Mouse (Mus musculus): ENCODE results near the gene Shisa9. TPM values are rescaled to one million over a fixed set of nuclear protein-coding genes. Genes with fewer than 3 reads are reported as not detected.
A peak's percentile ranks its signal among the peaks of the same experiment; 100 is the strongest.
"Not testable (repeated sequence)": the region's sequence is repeated elsewhere in the genome, so short reads cannot be mapped to it uniquely, and the experiment has no call there.

The Shisa9 gene
- 12.4 and 13.0 TPM in 2 replicates for polyA plus RNA-seq (2015; fragmentation: Nextera tagmentation; extraction: Ambion mirVana)

GRCm38 (mm10) chr16:11983616-11984270 is at the start of gene Shisa9:
Shisa9 (plus strand) TSS chr16:11984113.
- no peaks in the 10 kb centered on the region; the same call in 1 of the 2 replicates for H3K27me3 ChIP-seq (replicated peaks; ENCODE audit: control insufficient read depth, insufficient read depth, low read length)
- WGBS = under 1% methylated on average over 42 of the region's 42 CpGs
- H3K9ac ChIP-seq (ENCODE audit: low read depth, low read length) = peak within 1 kb of the TSS; percentile 81
- H3K9me3 ChIP-seq (ENCODE audit: control insufficient read depth, low read length) = no peaks in the 10 kb centered on the region
- peaks cover 17% of the 10 kb centered on the region for H3K4me1 ChIP-seq (ENCODE audit: control insufficient read depth, insufficient read depth, low read depth, low read length)
- ATAC-seq = peak; percentile 82
- H3K4me3 ChIP-seq (ENCODE audit: low read length) = peak within 1 kb of the TSS; percentile 71
- H3K27ac ChIP-seq (ENCODE audit: low read depth, low read length) = peak within 1 kb of the TSS; percentile 75
- peak within 1 kb of the TSS; percentile 95 for H3K4me2 ChIP-seq (ENCODE audit: low read length)
- H3K36me3 ChIP-seq (ENCODE audit: control insufficient read depth, insufficient read depth, low read length) = no peaks in the 10 kb centered on the region

GRCm38 (mm10) chr16:11940477-11940876 is 43.4 kb upstream of the Shisa9 start:
- H3K4me3 ChIP-seq (ENCODE audit: low read length) = no peak overlapping the region
- no peak overlapping the region for H3K27ac ChIP-seq (ENCODE audit: low read depth, low read length)
- ATAC-seq = no peak
- no peaks in the 10 kb centered on the region for H3K27me3 ChIP-seq (replicated peaks; ENCODE audit: control insufficient read depth, insufficient read depth, low read length)
- no peak overlapping the region for H3K4me2 ChIP-seq (ENCODE audit: low read length)
- no peaks in the 10 kb centered on the region for H3K4me1 ChIP-seq (ENCODE audit: control insufficient read depth, insufficient read depth, low read depth, low read length)
- no peaks in the 10 kb centered on the region for H3K9me3 ChIP-seq (ENCODE audit: control insufficient read depth, low read length)
- H3K9ac ChIP-seq (ENCODE audit: low read depth, low read length) = no peak overlapping the region
- no peaks in the 10 kb centered on the region for H3K36me3 ChIP-seq (ENCODE audit: control insufficient read depth, insufficient read depth, low read length)

DNA sequence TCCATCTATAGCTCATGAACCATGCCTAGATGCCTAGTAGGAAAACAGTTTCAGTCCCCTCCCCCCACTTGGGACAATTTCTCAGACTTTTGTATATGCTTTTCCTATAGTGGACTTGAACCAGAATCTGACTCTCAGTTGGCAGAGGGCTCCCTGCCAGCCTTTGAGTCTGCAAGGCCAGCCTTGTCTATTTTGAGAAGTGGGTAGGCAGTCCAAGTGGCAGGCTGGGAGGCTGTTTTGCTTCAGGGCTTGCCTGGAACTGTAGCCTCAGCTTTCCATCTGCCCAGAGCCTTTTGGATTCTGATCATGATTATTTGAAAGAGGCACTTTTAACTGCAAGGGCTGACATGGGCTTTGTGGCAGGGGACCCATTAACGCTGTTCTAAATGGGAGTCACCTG is 23.2 kb upstream of the Shisa9 start:
- Histone ChIP-seq H3K9ac (ENCODE audit: low read depth, low read length) (no peak overlapping the region), H3K9me3 (ENCODE audit: control insufficient read depth, low read length) (no peaks in the 10 kb centered on the region), H3K4me1 (ENCODE audit: control insufficient read depth, insufficient read depth, low read depth, low read length) (no peaks in the 10 kb centered on the region), H3K36me3 (ENCODE audit: control insufficient read depth, insufficient read depth, low read length) (no peaks in the 10 kb centered on the region), H3K4me2 (ENCODE audit: low read length) (no peak overlapping the region), H3K27me3 (replicated peaks; ENCODE audit: control insufficient read depth, insufficient read depth, low read length) (no peaks in the 10 kb centered on the region), H3K27ac (ENCODE audit: low read depth, low read length) (no peak overlapping the region), H3K4me3 (ENCODE audit: low read length) (no peak overlapping the region)
- no peak for ATAC-seq
- 90% methylated on average over 1 of the region's 1 CpGs for WGBS

DNA sequence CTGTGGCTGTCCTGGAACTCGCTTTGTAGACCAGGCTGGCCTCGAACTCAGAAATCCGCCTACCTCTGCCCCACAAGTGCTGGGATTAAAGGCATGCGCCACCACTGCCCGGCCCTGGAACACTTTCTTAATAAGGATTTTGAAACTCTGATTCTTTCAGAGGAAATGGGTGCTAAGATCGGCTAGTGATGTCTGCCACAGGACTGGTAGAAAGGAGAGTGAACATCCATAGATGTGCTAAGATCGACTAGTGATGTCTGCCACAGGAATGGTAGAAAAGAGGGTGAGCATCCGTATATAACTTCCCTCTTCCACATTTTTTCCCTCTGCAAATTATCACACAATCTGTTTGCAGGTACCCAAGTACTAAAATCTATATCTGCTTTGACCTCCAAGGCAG is 17.9 kb upstream of the Shisa9 start:
- ATAC-seq = no peak
- 93% methylated on average over 8 of the region's 8 CpGs for WGBS
- Histone ChIP-seq H3K36me3 (ENCODE audit: control insufficient read depth, insufficient read depth, low read length) (no peaks in the 10 kb centered on the region), H3K27ac (ENCODE audit: low read depth, low read length) (no peak overlapping the region), H3K9me3 (ENCODE audit: control insufficient read depth, low read length) (no peaks in the 10 kb centered on the region), H3K9ac (ENCODE audit: low read depth, low read length) (no peak overlapping the region), H3K4me1 (ENCODE audit: control insufficient read depth, insufficient read depth, low read depth, low read length) (no peaks in the 10 kb centered on the region), H3K4me2 (ENCODE audit: low read length) (no peak overlapping the region), H3K27me3 (replicated peaks; ENCODE audit: control insufficient read depth, insufficient read depth, low read length) (no peaks in the 10 kb centered on the region), H3K4me3 (ENCODE audit: low read length) (no peak overlapping the region)

DNA sequence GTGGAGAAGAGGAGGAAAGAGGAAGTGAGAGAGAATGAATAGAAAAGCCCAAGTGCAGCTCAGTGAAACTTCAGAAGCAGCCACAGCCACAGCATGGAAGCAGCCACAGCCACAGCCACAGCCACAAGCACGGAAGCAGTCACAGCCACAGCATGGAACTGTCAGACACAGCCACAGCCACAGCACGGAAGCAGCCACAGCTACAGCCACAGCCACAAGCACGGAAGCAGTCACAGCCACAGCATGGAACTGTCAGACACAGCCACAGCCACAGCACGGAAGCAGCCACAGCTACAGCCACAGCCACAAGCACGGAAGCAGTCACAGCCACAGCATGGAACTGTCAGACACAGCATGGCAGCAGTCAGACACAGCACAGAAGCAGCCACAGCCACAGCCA is 17.1 kb upstream of the Shisa9 start:
- H3K9ac ChIP-seq (ENCODE audit: low read depth, low read length); H3K4me1 ChIP-seq (ENCODE audit: control insufficient read depth, insufficient read depth, low read depth, low read length); H3K4me2 ChIP-seq (ENCODE audit: low read length); H3K9me3 ChIP-seq (ENCODE audit: control insufficient read depth, low read length); H3K36me3 ChIP-seq (ENCODE audit: control insufficient read depth, insufficient read depth, low read length); H3K27me3 ChIP-seq (replicated peaks; ENCODE audit: control insufficient read depth, insufficient read depth, low read length); ATAC-seq; H3K27ac ChIP-seq (ENCODE audit: low read depth, low read length); H3K4me3 ChIP-seq (ENCODE audit: low read length): not testable (repeated sequence)
- 94% methylated on average over 2 of the region's 5 CpGs for WGBS

DNA sequence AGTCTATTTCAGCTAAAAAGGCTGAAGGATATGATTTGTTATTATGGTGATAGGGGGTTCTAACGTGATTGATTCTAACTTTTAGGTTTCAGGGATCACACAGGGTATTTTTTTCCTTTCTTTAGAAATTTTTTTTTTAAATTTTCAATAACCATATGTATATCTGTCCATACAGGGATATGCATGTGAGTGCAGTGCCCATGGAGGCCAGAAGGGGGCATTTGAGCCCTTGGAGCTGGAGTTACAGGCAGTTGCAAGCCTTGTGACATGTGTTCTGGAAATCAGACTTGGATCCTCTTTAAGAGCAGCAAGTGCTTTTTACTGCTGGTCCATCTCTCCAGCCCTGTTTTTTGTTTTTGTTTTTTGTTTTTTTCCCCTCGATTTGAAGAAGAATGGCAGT is 16.3 kb upstream of the Shisa9 start:
- WGBS = 58% methylated on average over 2 of the region's 2 CpGs
- Histone ChIP-seq H3K9ac (ENCODE audit: low read depth, low read length) (no peak overlapping the region), H3K36me3 (ENCODE audit: control insufficient read depth, insufficient read depth, low read length) (no peaks in the 10 kb centered on the region), H3K4me3 (ENCODE audit: low read length) (no peak overlapping the region), H3K4me2 (ENCODE audit: low read length) (no peak overlapping the region), H3K27ac (ENCODE audit: low read depth, low read length) (no peak overlapping the region), H3K4me1 (ENCODE audit: control insufficient read depth, insufficient read depth, low read depth, low read length) (no peaks in the 10 kb centered on the region), H3K9me3 (ENCODE audit: control insufficient read depth, low read length) (no peaks in the 10 kb centered on the region), H3K27me3 (replicated peaks; ENCODE audit: control insufficient read depth, insufficient read depth, low read length) (no peaks in the 10 kb centered on the region)
- ATAC-seq = no peak

DNA sequence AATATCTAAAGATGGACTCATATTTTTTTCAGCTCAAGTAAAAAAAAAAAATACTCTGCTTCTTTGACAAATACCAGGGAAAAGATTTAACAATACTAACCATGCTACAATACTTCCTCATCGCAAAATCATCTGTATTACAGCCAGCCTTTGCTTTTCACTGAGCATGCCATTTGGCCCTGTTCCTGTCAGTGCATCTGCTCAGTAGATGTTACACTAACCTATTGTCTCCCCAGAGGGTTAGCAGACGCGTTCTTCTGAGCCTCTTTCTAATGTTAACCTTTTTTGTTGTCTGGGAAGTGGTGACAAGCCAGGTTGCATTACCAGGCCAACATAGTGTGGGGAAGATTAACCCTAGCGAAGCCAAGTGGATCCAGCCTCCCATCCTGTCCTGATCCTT is 10.2 kb upstream of the Shisa9 start:
- Histone ChIP-seq H3K27ac (ENCODE audit: low read depth, low read length) (no peak overlapping the region), H3K9me3 (ENCODE audit: control insufficient read depth, low read length) (no peaks in the 10 kb centered on the region), H3K4me3 (ENCODE audit: low read length) (no peak overlapping the region), H3K36me3 (ENCODE audit: control insufficient read depth, insufficient read depth, low read length) (no peaks in the 10 kb centered on the region), H3K27me3 (replicated peaks; ENCODE audit: control insufficient read depth, insufficient read depth, low read length) (no peaks in the 10 kb centered on the region), H3K4me1 (ENCODE audit: control insufficient read depth, insufficient read depth, low read depth, low read length) (no peaks in the 10 kb centered on the region), H3K4me2 (ENCODE audit: low read length) (no peak overlapping the region), H3K9ac (ENCODE audit: low read depth, low read length) (no peak overlapping the region)
- WGBS = 35% methylated on average over 4 of the region's 4 CpGs
- peak; percentile 17; the same call in 1 of the 2 replicates for ATAC-seq

DNA sequence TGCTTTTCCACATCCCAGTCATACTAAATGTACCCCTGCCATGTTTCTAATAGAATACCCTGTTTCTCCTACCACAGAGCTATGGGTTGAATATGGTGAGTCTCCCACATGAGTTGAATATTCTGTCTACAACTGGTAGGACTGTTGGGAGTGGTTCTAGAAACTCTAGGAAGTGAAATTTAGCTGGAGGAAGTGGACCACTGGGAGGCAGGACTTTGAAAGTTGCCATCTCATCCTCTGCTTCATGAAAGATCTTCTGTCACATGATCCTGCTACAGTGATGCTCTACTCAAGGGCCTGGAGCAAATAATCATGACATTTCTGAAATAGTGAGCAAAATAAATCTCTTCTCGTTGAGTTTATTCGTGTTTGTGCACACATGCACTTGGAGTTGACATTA is 7.2 kb upstream of the Shisa9 start:
- H3K9ac ChIP-seq (ENCODE audit: low read depth, low read length) = no peak overlapping the region
- H3K4me1 ChIP-seq (ENCODE audit: control insufficient read depth, insufficient read depth, low read depth, low read length) = no peaks in the 10 kb centered on the region
- H3K9me3 ChIP-seq (ENCODE audit: control insufficient read depth, low read length) = no peaks in the 10 kb centered on the region
- H3K36me3 ChIP-seq (ENCODE audit: control insufficient read depth, insufficient read depth, low read length) = no peaks in the 10 kb centered on the region
- WGBS = 92% methylated on average over 2 of the region's 2 CpGs
- H3K27ac ChIP-seq (ENCODE audit: low read depth, low read length) = no peak overlapping the region
- H3K4me3 ChIP-seq (ENCODE audit: low read length) = no peak overlapping the region
- no peak for ATAC-seq
- H3K27me3 ChIP-seq (replicated peaks; ENCODE audit: control insufficient read depth, insufficient read depth, low read length) = no peaks in the 10 kb centered on the region; the same call in 1 of the 2 replicates
- H3K4me2 ChIP-seq (ENCODE audit: low read length) = no peak overlapping the region

DNA sequence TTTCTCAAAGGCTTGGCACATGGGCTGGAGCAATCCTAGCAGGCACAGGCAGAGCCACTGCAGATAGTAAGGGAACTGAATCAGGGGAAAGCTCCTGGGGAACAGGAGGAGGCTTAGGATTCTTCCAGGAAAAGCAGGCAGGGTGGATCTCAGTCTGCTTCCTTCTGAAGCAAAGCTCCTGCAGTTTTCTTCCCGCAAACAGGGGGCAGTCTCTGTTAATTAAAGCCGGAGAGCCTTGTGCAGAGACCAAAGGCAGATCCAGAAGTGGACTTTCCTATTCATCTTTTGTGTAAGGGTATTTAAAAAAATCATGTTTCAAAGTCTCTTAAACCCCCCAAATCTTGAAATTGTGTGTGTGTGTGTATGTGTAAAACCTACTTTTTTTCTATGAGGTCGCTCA is 3.1 kb upstream of the Shisa9 start:
- Histone ChIP-seq H3K27ac (ENCODE audit: low read depth, low read length) (no peak overlapping the region), H3K36me3 (ENCODE audit: control insufficient read depth, insufficient read depth, low read length) (no peaks in the 10 kb centered on the region), H3K27me3 (replicated peaks; ENCODE audit: control insufficient read depth, insufficient read depth, low read length) (no peaks in the 10 kb centered on the region; the same call in 1 of the 2 replicates), H3K9ac (ENCODE audit: low read depth, low read length) (no peak overlapping the region), H3K4me3 (ENCODE audit: low read length) (no peak overlapping the region), H3K9me3 (ENCODE audit: control insufficient read depth, low read length) (no peaks in the 10 kb centered on the region), H3K4me2 (ENCODE audit: low read length) (no peak overlapping the region), H3K4me1 (ENCODE audit: control insufficient read depth, insufficient read depth, low read depth, low read length) (peaks cover 17% of the 10 kb centered on the region)
- ATAC-seq = no peak
- WGBS = 19% methylated on average over 3 of the region's 3 CpGs

All from hindbrain, embryonic 16.5 days (tissue).